Mouse (Mus musculus) heart, adult 9 months (tissue): ENCODE results near the gene Cnksr1.
A peak's percentile ranks its signal among the peaks of the same experiment; 100 is the strongest.

ENCODE experiments used
- DNase-seq, 2 experiments: peaks; one replicate each; pipeline ENCODE4 v3.0.0; 2022; ENCODE audit warnings: low spot score in 2 of 2

The Cnksr1 gene

DNA sequence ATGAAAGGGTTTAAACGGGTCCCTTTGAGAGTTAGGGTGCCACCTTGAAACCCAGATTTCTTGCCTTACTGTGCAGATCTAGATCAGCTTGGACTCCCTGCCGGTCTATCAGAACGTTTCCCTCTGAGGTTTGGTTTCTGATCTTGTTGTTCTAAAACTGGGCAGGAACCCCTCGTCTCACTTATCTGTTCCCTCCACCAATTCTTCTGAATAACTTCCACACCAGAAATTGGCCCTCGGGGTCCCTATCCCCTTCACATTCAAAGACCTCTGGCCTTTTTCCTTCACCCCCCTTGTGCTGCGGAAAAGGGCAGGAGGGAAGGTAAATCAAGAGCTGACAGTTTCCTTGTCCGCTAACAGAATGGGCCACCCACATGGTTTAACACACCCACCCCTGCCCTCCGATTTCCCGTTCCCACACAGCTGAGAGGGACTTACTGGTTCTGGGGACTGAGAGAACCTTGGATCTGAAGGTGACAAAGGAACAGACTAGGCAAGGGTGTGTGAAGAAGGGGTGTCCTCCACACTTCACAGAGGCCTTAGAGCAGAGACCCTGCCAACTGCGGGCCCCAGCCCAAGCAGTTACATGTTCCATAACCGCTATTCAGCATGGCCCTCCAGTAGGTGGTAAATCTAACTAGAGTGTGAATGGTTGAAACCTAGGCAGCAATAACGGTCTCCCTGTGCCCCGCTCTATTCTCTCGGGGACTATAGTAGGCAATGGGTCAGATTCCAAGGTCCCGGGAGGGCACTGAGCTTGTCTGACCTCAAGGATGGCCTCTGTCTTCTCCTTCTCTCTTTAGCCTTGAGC lies 14.9 kb upstream of the Cnksr1 start:
- no peak for DNase-seq

DNA sequence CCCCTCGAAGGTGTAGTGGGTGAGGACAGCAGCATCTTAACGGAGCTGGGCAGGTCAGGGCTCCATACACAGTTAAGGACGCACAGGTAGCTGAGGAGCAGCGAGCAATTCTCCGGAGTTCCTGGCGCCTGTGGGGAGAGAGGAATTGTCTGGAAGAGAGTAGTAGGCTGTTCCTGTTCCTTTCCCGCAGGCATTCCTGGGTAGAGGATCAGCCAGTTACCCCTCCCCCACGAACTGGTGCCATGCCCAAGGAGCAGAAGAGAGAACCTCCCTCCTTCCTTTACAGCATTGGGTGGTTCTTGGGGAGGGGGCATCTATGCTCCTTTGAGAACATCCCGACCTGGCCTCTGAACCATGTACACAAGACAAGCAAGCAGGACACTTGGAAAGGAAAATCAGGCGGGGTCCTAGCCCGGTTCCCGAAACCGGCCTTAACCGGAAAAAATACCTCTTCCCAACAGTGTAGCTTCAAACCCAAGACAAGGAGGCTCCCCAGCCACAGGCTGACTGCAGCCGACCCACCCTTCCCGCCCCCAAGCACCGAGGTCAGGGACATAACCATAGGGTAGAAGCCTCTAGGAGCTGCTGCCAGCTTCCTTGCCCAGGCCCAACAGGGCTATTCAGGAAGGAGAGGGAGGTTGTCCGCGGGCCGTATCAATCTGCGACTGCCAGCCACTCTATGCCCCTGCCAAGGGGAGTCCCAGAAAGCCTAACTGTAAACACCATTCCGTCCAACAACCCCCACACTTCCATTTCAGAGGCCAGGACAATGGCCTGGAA lies 14.1 kb upstream of the Cnksr1 start:
- no peak for DNase-seq

DNA sequence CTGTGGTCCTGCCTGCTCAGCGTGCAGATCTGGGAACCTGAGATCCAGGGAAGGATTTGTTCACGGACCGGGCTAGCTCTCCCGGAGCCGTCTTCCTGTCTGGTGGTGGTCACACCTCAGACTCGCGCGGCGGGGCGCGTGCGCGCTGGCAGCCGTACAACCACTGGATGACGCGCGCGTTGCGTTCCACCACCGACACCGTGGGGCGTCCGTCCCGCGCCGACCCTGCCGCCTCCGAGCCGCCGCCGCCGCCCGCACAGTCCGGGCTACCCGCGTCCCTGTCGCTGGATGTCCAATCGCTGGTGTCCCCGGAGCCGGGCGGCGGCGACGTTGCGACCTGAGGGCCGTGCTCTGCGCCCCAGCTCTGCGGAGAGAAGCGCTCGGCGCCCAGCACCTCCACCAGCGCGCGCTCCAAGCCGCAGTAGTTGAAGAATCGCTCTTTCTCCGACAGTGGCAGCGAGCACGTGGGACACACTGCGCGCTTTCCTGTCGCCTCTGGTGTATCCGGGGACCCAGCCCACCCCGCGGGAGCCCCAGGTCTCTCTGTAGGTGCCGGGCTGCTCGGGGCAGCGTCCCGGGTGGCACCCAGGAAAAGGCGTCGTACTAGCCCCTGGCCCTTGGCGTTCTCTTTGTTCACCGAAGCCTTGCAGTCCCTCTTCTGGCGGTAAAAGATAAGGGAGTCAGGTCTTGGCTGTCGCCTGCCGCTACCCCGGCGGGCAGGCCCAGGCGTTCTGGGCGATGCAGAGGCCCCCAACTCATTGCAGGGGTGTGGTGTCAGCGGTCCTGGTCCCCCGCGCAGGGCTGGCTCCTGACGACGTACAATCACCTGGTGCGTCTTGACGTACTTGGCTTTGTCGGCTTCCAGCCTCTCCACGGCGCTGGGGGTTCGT lies 13.3 kb upstream of the Cnksr1 start:
- no peak for DNase-seq

DNA sequence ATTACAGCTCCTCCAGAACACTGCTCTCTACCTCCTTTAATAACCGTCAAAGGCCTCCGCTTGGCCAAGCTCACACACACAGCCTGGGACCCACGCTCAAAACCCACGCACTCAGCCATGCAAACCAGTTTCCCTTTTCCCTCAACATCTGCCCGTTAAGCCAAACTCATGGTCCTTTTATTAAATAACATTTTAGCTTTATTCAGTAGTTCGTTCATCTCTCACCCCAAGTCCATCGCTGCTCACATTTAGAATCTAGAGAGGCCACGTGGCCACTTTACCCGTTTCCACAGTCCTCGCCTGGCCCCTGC lies 12.7 kb upstream of the Cnksr1 start:
- DNase-seq, result no peak

DNA sequence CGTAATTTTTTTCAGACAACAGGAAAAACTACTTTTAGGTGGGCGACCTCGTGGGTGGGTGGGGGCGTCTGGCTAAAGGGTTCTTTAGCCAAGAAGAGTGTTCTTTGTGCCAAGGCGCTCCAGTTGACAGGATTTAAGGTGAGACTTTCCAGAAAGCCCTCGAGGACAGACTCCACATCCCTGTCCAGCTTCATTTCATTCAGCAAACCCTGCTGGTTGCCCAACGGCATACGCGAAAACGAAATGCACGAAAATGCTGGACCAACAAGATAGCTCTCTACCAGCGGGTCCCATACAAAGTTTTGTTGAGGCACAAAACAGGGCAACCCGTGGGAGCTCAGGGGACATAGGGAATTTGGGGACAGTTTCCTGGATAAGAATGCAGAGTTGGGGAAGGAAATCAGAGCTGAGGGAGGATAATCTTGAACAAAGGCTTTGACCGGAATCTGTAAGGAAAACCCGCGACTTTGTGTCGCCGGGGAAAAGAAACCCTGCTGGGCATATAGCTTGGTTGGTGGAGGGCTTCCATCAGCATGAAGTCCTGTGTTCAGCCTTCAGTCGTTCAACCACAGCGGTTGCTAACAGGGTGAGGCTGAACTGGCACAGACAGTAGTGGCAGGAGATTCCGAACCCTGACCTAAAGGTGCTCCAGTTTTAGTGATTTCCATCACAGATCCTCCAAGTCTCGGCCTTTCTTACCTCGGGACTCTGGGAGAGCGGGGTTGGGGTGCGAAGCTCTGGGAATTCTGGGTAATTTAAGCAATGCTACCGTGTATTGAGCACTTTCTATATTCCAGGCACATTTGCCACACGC lies 12.1 kb upstream of the Cnksr1 start:
- DNase-seq, result no peak

DNA sequence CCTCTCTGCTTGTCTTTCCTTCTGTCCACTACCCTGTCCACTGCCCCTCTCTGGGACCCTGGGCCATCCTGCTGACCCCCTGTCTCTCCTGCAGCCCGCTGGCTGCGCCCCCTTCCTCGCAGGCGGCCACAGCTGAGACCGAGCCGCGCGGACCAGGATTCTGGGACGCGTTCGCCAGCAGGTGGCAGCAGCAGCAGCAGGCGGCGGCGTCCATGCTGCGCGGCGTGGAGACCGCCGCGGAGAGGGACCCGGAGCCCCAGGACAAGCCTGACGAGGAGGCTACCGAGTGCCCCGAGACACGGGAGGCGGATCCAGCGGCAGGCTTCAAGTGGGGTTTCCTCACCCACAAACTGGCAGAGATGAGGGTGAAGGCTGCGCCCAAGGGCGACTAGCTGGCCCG lies 11.5 kb upstream of the Cnksr1 start:
- DNase-seq, result peak in 1 of 2 experiments; percentile 59

DNA sequence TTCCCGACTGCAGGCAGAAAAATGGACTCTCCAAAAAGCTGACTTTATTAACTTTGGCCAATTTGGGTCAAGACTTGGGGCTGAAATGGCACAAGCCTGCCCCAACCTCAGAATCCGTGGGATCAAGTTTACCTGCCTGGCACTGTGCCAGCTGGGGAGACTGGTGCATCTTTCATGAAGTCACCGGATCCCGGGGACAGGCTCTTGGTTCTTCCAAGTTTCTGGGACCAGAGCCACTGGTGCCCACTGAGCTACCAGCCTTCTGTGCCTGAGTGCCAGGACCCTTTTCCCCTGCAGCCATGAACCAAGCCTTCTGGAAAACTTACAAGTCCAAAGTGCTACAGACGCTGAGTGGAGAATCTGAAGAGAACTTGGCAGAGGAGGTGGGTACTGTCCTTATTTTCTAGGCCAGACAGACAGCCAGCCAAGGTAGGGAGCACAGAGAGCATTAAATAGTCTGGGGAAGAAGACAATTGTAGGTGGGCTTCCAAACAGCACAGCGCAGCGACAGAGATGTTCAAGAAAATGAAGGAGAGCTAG lies 8.6 kb upstream of the Cnksr1 start, which contains the start of gene Gm30191:
Gene Gm30191 (plus strand): TSS at position 217 of the 540 bp plus-strand sequence.
- DNase-seq, result no peak

DNA sequence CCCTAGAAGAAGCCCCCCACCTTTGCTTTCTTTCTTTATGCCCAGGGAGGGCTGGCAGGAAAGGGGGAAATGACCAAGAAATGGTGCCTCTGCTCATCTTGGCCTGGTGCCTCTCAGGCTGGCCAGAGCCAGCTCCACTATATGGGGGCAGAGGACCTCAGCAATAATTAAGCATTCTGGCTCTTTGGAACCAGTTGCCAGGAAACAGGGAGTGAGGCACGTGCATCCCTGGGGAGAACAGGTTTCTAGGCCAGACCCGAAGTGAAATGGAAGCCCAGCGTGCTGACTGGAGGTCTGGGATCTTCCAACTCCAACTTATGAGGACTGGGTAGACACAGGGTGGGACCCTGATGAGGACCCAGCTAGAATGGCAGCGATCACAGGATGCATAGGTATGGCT lies 8.1 kb upstream of the Cnksr1 start:
- DNase-seq, result no peak

DNA sequence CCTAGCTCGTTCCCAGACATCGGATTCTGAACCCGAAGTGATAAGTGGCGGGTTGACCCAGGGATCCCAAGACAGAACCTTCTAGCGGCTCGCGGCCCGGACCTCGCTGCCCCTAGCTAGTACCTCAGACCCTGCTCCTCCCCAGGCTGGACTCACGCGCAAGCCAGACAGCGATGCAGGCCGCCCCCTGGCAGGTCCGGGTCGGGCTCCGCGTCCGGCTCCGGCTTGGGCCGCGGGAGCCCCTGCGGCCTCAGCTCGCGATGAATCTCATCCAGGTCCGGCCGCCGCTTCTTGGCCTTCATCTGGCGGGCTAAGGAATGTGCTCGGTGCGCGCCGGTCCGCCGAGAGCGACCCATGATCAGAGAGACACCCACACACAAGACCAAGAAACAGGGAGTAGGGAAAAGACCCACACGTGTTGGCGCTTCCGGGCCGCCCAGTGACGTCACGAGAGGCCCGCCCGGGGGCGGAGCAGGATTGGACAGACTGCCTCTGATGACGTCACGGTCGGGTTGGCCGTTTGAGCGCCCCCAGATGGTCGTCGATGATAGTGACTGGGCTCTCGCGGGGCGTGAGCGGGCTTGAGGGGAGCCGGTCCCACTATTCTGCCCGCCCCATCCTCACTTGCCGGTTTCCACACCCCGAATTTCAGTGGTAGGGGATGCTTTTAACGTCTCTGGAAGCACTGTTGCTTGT lies 7.1 kb upstream of the Cnksr1 start, which contains the start of gene Zfp593:
Gene Zfp593 (minus strand): TSS at position 445 of the 696 bp plus-strand sequence.
- DNase-seq, result peak; percentile 92 to 94

DNA sequence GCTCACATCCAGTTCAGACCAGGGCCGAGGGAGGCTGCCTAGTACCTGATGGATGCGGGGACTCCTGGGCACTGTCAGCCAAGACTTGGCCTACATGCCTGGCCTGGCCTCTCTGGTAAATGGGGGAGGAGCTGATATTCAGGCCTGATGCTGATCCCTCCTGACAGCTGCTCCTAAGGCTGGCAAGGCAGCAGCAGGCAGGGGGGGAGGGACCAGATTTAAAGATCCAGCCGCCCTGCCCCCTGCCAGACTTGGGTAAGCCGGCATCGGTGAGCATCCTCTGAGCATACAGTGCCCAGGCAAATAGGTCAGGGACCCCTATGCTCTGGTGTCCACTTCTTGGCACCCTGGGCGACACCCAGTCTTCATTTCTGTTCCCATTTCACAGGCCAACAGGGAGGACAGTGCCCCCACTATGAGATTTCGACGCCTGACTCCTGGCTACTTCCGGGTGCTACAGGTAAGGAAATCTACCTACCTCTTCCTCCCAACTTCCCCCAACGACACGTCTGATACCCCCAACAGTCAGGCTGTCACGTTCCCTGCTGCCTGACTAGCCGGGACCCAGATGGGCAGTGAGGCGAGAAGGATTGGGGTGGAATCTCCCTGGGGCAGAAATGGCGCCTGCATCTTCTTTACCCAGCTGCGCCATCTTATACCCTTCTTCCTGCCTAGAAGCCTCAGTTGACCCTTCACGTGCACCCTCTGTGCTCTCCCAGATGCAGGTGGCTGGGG lies 5.5 kb upstream of the Cnksr1 start, which contains the start of gene E130218I03Rik:
Gene E130218I03Rik (plus strand): TSS at position 147 of the 735 bp plus-strand sequence.
- DNase-seq, result no peak

DNA sequence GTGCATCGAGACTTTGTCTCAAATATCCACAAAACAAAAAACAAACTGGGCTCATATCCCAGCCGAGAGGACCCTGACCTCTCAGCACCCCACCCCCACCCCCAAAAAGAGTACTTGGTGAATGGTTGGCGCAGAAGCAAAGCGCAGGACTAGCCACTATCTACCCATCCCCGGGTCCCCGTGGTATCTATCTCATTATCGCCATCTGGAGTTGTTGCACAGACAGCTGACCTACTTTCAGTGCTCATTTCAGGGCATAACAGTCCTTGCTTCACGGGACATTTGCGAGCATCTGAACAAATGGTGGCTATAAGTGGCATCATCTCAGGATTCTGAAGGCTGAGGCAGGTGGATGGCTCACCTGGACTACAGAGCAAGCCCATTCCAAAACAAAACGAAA lies 487 bp upstream of the Cnksr1 start:
- no peak for DNase-seq

DNA sequence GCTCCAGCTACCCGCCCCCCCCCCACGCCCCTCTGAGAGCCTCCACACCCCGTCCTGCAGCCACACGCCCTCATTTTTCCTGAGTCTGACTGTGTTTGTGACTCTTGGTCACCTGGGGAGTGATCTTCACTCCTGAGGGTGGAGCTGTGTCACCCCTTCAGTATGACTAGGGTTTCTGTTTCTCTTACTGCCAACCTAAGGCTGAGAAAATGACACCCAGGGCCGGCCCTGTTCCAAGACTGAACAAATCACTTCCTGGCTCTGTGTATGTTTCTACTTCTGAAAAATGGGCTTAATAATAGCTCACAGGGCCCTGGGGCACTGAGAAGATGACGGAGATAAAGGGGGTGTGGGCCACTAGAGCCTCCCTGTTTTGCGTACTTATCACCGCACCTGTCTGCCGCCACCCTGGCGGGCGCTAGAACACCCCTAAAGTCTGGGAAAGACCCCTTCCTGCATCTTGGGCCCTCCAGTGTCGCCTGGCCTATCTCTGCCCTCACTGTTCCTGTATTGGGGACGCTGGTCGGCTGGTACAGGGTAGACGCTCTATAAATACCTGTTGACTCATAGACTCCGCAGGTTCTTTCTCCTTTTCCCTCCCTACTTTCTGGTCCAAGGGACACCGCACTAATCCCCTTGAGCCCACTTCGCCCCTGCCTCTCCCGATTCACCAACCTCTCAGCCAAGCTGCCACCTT lies 469 bp downstream of the Cnksr1 start:
- no peak for DNase-seq

DNA sequence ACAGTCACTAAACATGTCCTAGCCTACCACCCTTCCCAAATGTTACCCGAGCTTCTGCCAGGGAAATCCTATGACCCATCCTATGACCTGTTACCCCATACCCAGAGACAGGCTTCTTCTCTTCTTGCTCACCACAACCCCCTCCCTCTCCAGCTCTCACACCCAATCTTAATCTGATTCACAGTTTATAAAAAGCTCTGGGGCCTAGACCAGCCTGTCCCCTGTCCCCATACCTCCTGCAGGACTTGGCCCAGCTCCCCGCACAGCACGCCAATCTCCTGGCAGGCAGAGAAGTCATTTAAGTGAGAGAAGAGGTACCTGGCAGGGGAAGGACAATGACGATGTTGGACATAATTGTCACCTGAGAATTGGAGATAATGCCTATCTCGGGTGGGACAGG lies 3.3 kb downstream of the Cnksr1 start:
- DNase-seq, result no peak

DNA sequence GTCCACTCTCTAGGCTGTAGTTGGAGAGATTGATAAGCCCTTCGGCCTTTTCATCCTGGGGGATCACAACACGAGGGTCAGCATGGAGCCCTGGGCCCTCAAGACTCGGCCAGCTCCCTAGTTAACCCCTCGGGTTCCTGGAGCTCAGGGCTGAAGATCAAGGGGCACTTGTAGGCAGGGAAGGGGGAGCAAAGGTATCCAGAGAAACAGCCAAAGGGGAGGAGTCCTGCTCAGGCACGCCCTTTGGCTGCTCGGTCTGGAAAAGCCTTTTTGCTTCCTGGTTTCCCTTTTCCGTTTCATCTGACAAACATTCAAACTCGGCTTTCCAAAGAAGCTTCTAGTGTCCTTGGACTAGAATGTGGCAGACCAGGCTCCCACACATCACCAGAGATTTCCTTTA lies 7.8 kb downstream of the Cnksr1 start:
- no peak for DNase-seq

DNA sequence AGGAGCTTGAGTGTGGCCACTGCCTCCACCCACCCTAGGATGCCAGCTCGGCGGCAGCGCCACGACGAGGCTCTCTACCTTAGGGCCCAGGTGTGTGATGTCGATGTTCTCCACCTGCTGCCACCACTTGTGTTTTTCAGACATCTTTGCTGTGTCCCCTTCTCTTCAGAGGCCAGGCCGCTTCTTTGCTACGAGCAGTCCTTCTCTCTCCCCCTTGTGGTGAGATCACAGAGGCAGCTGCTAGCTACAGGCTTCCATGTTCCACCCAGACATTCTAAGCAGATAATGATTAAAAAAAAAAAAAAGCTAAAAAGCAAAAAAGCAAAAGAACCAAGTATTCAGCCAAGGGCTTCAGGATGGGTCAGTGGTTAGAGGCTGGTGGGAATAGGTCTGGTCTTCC lies 11.0 kb downstream of the Cnksr1 start, which contains the start of gene Catsper4:
Gene Catsper4 (minus strand): TSS at position 190 of the 400 bp plus-strand sequence.
- DNase-seq, result no peak

DNA sequence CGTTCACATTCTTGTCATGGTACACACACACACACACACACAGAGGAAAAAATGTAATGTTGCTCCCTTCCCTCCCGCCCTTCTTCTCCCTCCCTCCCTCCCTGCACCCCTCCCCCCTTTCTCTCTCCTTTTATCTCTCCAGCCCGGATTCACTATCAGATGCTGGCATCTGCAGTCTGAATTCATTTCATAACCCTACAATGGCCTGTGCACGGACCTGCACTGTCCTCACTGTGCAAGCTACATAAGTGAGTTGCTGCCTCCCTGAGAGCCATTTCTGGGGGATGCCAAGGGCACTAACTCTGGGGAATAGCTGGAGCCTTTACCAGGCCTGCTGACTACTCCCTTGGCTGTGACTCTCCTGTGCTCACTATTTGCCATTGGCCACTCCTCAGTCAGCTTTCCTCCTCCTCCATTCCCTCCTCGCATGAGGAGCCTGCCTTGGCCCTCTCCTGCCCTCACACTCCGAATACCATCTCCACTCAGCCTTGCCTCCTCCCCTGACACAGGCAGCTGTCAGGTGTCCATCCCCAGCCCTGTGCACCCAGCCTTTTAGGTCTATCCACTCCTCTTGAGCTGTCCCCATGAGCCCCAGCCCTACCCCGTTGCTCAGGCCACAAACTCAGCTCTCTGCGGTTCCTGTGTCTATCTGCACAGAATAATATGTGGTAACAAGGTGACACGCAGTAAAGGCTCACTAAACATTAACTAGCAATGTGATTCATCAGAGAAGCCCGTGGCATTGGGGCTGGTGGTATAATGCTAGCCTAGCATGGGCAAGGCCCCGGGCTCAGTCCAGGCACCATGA lies 15.2 kb downstream of the Cnksr1 start:
- DNase-seq, result no peak

DNA sequence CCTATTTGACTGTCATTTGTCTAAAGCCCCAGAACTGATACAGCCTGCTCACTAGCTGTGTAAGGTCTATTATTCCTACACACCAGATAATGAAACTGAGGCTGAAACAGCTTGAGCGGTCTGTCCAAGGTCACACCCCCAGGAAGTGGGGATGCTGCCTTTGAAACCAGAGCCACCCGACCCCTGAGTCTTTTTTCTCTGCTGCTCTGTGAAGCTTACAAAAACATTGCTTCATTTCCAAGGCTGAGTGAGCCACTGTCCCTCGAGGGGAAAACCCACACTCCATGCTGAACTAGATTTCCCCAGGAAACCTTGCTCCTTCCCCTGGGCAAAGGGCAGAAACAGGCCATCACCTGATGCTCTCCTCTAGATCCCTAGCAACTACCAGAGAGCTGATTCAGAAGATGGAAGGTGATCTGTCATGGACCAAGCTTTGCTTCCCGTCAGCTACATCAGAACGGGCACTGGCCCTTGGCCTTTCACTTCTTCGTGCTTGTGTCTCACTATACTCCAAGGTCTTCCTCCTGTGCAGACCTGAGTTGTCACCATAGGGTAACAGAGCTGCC lies 31.6 kb downstream of the Cnksr1 start:
- no peak for DNase-seq
